31 mouse cellular contexts compared by ENCODE assay signal in genomic region chr5:132450071-132450470, GRCm38 (mm10).
"Had no signal": no experiment of that assay in that cellular context is flagged by ENCODE, and none has a peak within 500 bp of the region (broad histone marks: within the 10 kb centered on the region; RNA-seq: fewer than 3 reads in every experiment).

No protein-coding gene starts in this region.

- ATAC-seq: liver, postnatal 0 days; lung, postnatal 0 days; midbrain, embryonic 13.5 days; midbrain, embryonic 15.5 days; midbrain, embryonic 16.5 days had no signal

- DNase-seq: left cerebral cortex, postnatal 4 days; liver; liver, embryonic 13.5 days; liver, postnatal 0 days; lung, adult 18-20 months; lung, adult 2 months; lung, embryonic 14.5 days; lung, postnatal 10 days; lung, postnatal 14 days; lung, postnatal 36 days; lung, postnatal 4 days; midbrain, embryonic 14.5 days had no signal

- H3K4me1 ChIP-seq: limb, embryonic 13.5 days; megakaryocyte, embryonic 14.5 days had no signal

- H3K9ac ChIP-seq: limb, embryonic 12.5 days; limb, embryonic 13.5 days; limb, embryonic 15.5 days; liver, embryonic 13.5 days; liver, embryonic 14.5 days; liver, embryonic 15.5 days; liver, postnatal 0 days; lung, embryonic 14.5 days; lung, embryonic 15.5 days; midbrain, embryonic 12.5 days; midbrain, embryonic 13.5 days; midbrain, embryonic 15.5 days; neural tube, embryonic 12.5 days had no signal

- H3K27ac ChIP-seq: limb, embryonic 10.5 days; limb, embryonic 12.5 days; limb, embryonic 13.5 days; limb, embryonic 15.5 days; liver, embryonic 13.5 days; liver, embryonic 14.5 days; liver, embryonic 15.5 days; lung, embryonic 15.5 days; macrophage; midbrain, embryonic 10.5 days; midbrain, embryonic 12.5 days; midbrain, embryonic 13.5 days; midbrain, embryonic 15.5 days; neural tube, embryonic 12.5 days had no signal

- H3K27me3 ChIP-seq: limb, embryonic 12.5 days; limb, embryonic 13.5 days; limb, embryonic 15.5 days; liver, embryonic 13.5 days; liver, embryonic 15.5 days; lung, embryonic 15.5 days; megakaryocyte, embryonic 14.5 days; midbrain, embryonic 12.5 days; midbrain, embryonic 13.5 days; midbrain, embryonic 15.5 days; neural tube, embryonic 12.5 days had no signal

- H3K36me3 ChIP-seq: limb, embryonic 10.5 days; limb, embryonic 12.5 days; limb, embryonic 13.5 days; limb, embryonic 15.5 days; liver, embryonic 13.5 days; liver, embryonic 15.5 days; lung, embryonic 15.5 days; midbrain, embryonic 10.5 days; midbrain, embryonic 12.5 days; midbrain, embryonic 13.5 days; midbrain, embryonic 15.5 days; neural tube, embryonic 12.5 days had no signal

- H3K4me3 ChIP-seq: limb, embryonic 10.5 days; limb, embryonic 12.5 days; limb, embryonic 13.5 days; limb, embryonic 15.5 days; liver, embryonic 13.5 days; liver, embryonic 15.5 days; lung, embryonic 15.5 days; megakaryocyte, embryonic 14.5 days; midbrain, embryonic 10.5 days; midbrain, embryonic 12.5 days; midbrain, embryonic 13.5 days; midbrain, embryonic 15.5 days; myocyte; neural tube, embryonic 12.5 days had no signal

- H3K9me3 ChIP-seq: limb, embryonic 10.5 days; limb, embryonic 12.5 days; limb, embryonic 13.5 days; limb, embryonic 15.5 days; liver, embryonic 13.5 days; liver, embryonic 15.5 days; lung, embryonic 15.5 days; midbrain, embryonic 10.5 days; midbrain, embryonic 12.5 days; midbrain, embryonic 13.5 days; midbrain, embryonic 15.5 days; neural tube, embryonic 12.5 days had no signal

- H3K4me2 ChIP-seq: limb, embryonic 12.5 days; limb, embryonic 13.5 days; limb, embryonic 15.5 days; liver, embryonic 11.5 days; liver, embryonic 13.5 days; liver, embryonic 15.5 days; lung, embryonic 14.5 days; lung, embryonic 15.5 days; midbrain, embryonic 11.5 days; midbrain, embryonic 12.5 days; midbrain, embryonic 13.5 days; midbrain, embryonic 15.5 days; neural tube, embryonic 12.5 days had no signal
